Mouse (Mus musculus) midbrain, postnatal 0 days (tissue): Measurements from ENCODE around the gene Elk3. TPM values are rescaled to one million over a fixed set of nuclear protein-coding genes. Genes with fewer than 3 reads are reported as not detected.

Experiments used
- ATAC-seq: fragments of 200-750 bp; cut with Nextera tagmentation; 2 replicates; pipeline ENCODE4 v1.8.0; 2017; ENCODE audit warnings: moderate number of reproducible peaks, mild to moderate bottlenecking, moderate TSS enrichment, moderate library complexity; ENCODE audit not compliant: low FRiP score
- DNase-seq: peaks from one replicate; pipeline ENCODE4 v3.0.0-alpha.2; 2015; ENCODE audit warnings: low spot score
- H3K27ac ChIP-seq: fragments of 300-500 bp; sonication (generic); 2 replicates; pipeline ENCODE4 v1.5.1; 2014; ENCODE audit warnings: low read depth, mild to moderate bottlenecking, low read length, mixed read lengths
- H3K27me3 ChIP-seq: fragments of 300-500 bp; sonication (generic); 2 replicates; pipeline ENCODE4 v1.6.1; 2014; ENCODE audit warnings: low read length, control low read depth, mixed read lengths; ENCODE audit not compliant: insufficient read depth
- H3K36me3 ChIP-seq: fragments of 300-500 bp; sonication (generic); 2 replicates; pipeline ENCODE4 v1.6.1; 2014; ENCODE audit warnings: low read length, control low read depth, mixed read lengths; ENCODE audit not compliant: insufficient read depth
- H3K4me1 ChIP-seq: fragments of 300-500 bp; sonication (generic); 2 replicates; pipeline ENCODE4 v1.6.1; 2014; ENCODE audit warnings: mild to moderate bottlenecking, control low read depth, antibody characterized with exemption, low read length, mixed read lengths; ENCODE audit not compliant: insufficient read depth
- H3K4me2 ChIP-seq: fragments of 300-500 bp; sonication (generic); 2 replicates; pipeline ENCODE4 v1.6.1; 2014; ENCODE audit warnings: low read depth, mild to moderate bottlenecking, low read length, mixed read lengths; ENCODE audit not compliant: poor library complexity, severe bottlenecking
- H3K4me3 ChIP-seq: fragments of 300-500 bp; sonication (generic); 2 replicates; pipeline ENCODE4 v1.5.1; 2014; ENCODE audit warnings: low read depth, mild to moderate bottlenecking, low read length, moderate library complexity
- H3K9ac ChIP-seq: fragments of 300-500 bp; sonication (generic); replicated peaks from 2 replicates; pipeline ENCODE4 v1.6.1; 2014; ENCODE audit warnings: mild to moderate bottlenecking, low read length, moderate library complexity, mixed read lengths; ENCODE audit not compliant: poor library complexity, severe bottlenecking
- H3K9me3 ChIP-seq: fragments of 300-500 bp; sonication (generic); 2 replicates; pipeline ENCODE4 v1.6.1; 2016; ENCODE audit warnings: low read length, control low read depth
- CTCF ChIP-seq: IDR thresholded peaks from 2 replicates; pipeline ENCODE4 v1.5.1; 2016; ENCODE audit warnings: antibody characterized with exemption, mild to moderate bottlenecking
- WGBS: fragments of 180-500 bp; shearing (Covaris S2); extraction: QIAGEN DNeasy Blood & Tissue Kit; methylation state at CpG from one replicate; pipeline ENCODE4 v1.1.7; 2014; 5-methylcytosine and 5-hydroxymethylcytosine counted together
- polyA plus RNA-seq: library from polyadenylated mRNA; unstranded; fragments of >200 nt; fragmentation: Nextera tagmentation; extraction: Ambion mirVana; gene quantifications from 2 replicates; pipeline ENCODE4 v1.2.1, GENCODE M21; 2015
- total RNA-seq: library from RNA; depleted of rRNA; stranded (reverse); fragments of >200 nt; gene quantifications from 2 replicates; pipeline ENCODE4 v1.2.3, GENCODE M21; 2014; rRNA removed

Elk3 gene
- total and polyA plus RNA-seq, 2 experiments from 2014 or later, result 6.2 to 6.9 TPM

DNA sequence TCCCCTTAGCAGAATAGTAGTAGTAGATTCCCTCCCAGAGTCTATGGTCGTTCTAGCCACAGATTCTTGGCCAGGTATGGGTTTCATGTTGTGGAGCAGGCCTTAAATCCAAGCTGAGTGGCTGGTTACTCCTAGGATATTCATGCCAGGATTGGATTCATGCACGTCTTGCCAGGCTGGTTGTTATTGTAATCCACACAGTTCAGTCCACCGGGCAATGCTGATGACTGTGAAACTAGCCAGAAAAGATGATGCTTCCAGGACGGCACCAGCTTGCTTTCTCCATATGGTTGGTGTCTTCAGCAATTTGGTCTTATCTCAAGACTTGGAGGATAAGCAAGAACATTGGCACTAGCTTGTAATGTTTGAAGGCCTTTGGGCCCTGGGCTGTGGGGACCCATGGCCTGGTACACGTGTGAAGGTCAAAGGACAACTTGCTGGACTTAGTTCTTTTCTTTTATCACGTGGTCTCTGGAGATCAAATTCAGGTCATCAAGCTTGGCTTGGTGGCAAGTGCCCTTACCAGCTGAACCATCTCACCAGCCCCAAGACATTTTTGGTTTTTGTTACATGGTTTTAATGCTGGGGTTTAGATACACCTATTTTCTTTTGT lies 109.0 kb downstream of the Elk3 start:
- H3K4me1 ChIP-seq, result peaks cover 2% of the 10 kb centered on the region; the same call in 1 of the 2 replicates
- no peak for DNase-seq
- H3K27me3 ChIP-seq, result no peaks in the 10 kb centered on the region
- no peak for TF ChIP-seq CTCF
- no peaks in the 10 kb centered on the region for H3K36me3 ChIP-seq
- no peak overlapping the region for H3K4me2 ChIP-seq
- no peak overlapping the region for H3K4me3 ChIP-seq
- ATAC-seq, result no peak
- no peak overlapping the region for H3K27ac ChIP-seq
- H3K9me3 ChIP-seq, result no peaks in the 10 kb centered on the region
- no peak overlapping the region for H3K9ac ChIP-seq
- WGBS, result 87% methylated on average over 6 of the region's 6 CpGs

DNA sequence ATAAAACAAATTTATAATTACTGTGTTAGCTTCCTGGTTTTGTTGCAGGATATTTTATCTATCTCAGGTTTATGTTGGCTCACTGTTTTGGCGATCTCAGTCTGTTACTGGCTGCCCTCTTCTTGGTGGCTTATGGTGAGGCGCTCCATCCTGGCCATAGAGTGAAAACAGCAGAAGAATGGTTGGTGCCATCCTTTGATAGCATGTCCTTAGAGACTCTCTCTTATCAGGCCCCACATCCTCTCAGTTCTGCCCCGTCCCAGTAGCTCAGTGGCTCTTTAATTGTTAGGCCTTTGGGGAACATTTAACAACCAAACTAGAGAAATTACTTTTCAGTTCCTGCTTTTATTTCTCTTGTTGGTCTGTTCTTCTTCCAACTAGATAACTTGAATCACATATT lies 112.0 kb downstream of the Elk3 start:
- H3K36me3 ChIP-seq, result no peaks in the 10 kb centered on the region
- no peak for ATAC-seq
- DNase-seq, result no peak
- no peak overlapping the region for H3K9ac ChIP-seq
- no peaks in the 10 kb centered on the region for H3K9me3 ChIP-seq
- TF ChIP-seq CTCF, result no peak
- H3K27ac ChIP-seq, result no peak overlapping the region
- peaks cover 9% of the 10 kb centered on the region; the same call in 1 of the 2 replicates for H3K4me1 ChIP-seq
- no peak overlapping the region for H3K4me2 ChIP-seq
- no peak overlapping the region for H3K4me3 ChIP-seq
- 96% methylated on average over 3 of the region's 3 CpGs for WGBS
- no peaks in the 10 kb centered on the region for H3K27me3 ChIP-seq

Other genes starting within 250 kb of the Elk3 start
- gene Cfap54, start 229.5 kb downstream of the Elk3 start, total RNA-seq, result 4.7 and 4.9 TPM in 2 replicates
- gene Cfap54, start 229.5 kb downstream of the Elk3 start, polyA plus RNA-seq, result 3.2 and 4.2 TPM in 2 replicates
- gene Cdk17, start 150.3 kb downstream of the Elk3 start, total RNA-seq, result 91.1 and 105 TPM in 2 replicates
- 33.4 and 34.3 TPM in 2 replicates for gene Cdk17, start 150.3 kb downstream of the Elk3 start, polyA plus RNA-seq
- gene Lta4h, start 142.3 kb upstream of the Elk3 start, total RNA-seq, result 56.2 and 65.8 TPM in 2 replicates
- gene Lta4h, start 142.3 kb upstream of the Elk3 start, polyA plus RNA-seq, result 85.1 and 93.8 TPM in 2 replicates
- gene Hal, start 177.6 kb upstream of the Elk3 start, total RNA-seq, result 0.14 and 0.49 TPM in 2 replicates
- gene Hal, start 177.6 kb upstream of the Elk3 start, polyA plus RNA-seq, result 0.20 and 0.33 TPM in 2 replicates
- gene Amdhd1, start 228.9 kb upstream of the Elk3 start, total RNA-seq, result not detected in 2 replicates
- 0.07 TPM in 1 of 2 replicates, not detected in the other for gene Amdhd1, start 228.9 kb upstream of the Elk3 start, polyA plus RNA-seq
- 0.14 and 4.4 TPM in 2 replicates for gene Ccdc38, start 229.5 kb upstream of the Elk3 start, total RNA-seq
- gene Ccdc38, start 229.5 kb upstream of the Elk3 start, polyA plus RNA-seq, result 0.52 and 0.66 TPM in 2 replicates